Mouse (Mus musculus): Measurements from ENCODE around the gene Phb.

GRCm38 (mm10) chr11:95649560-95649959, 17.2 kb upstream of the Phb start:
- no peak for TF ChIP-seq CTCF (IDR thresholded peaks at IDR 0.05; ENCODE audit: low read depth)
- TF ChIP-seq EP300 (IDR thresholded peaks at IDR 0.05; ENCODE audit: low read depth): no peak
